Mouse (Mus musculus) CH12.LX (cell line): Measurements from ENCODE around the gene Prickle2. TPM values are rescaled to one million over a fixed set of nuclear protein-coding genes. Genes with fewer than 3 reads are reported as not detected.

ENCODE experiments used
- DNase-seq: peaks from one replicate; pipeline ENCODE4 v3.0.0-alpha.2; 2013; ENCODE audit errors: extremely low read depth
- H3K27ac ChIP-seq: 2 replicates; pipeline ENCODE4 v1.5.1; 2012; ENCODE audit warnings: low read depth, mild to moderate bottlenecking, control low read depth, moderate library complexity; ENCODE audit not compliant: insufficient read depth
- H3K27me3 ChIP-seq: replicated peaks from 2 replicates; pipeline ENCODE3; 2012; ENCODE audit warnings: inconsistent platforms
- H3K36me3 ChIP-seq, 2 experiments: replicated peaks in 1 of 2; 2 replicates each; pipeline versions ENCODE3 to v1.6.1; 2012; ENCODE audit warnings: inconsistent platforms in 1 of 2, low read length in 1 of 2, mild to moderate bottlenecking in 1 of 2, mixed read lengths in 1 of 2, moderate library complexity in 1 of 2; ENCODE audit not compliant: control insufficient read depth in 1 of 2, insufficient read depth in 1 of 2
- H3K4me1 ChIP-seq, 2 experiments: 2 replicates each; pipeline ENCODE4 v1.6.1; 2012; ENCODE audit warnings: inconsistent platforms in 1 of 2, moderate library complexity in 1 of 2; ENCODE audit not compliant: insufficient read depth in 2 of 2, control insufficient read depth in 1 of 2
- H3K4me2 ChIP-seq: 2 replicates; pipeline ENCODE4 v1.6.1; 2012; ENCODE audit warnings: low read depth, mild to moderate bottlenecking, control low read depth; ENCODE audit not compliant: poor library complexity, insufficient read depth, severe bottlenecking
- H3K4me3 ChIP-seq, 3 experiments: fragments of 150-350 bp in 1 of 3; sonication (generic) in 1 of 3; replicated peaks in 1 of 3; 2 replicates each; pipeline versions ENCODE3 to v1.5.1; 2011 to 2012; ENCODE audit warnings: low read depth in 2 of 3, low read length in 2 of 3, mild to moderate bottlenecking in 2 of 3, moderate library complexity in 2 of 3, control low read depth in 1 of 3, improper control_type of control experiment in 1 of 3, inconsistent platforms in 1 of 3, mixed read lengths in 1 of 3; ENCODE audit not compliant: poor library complexity in 1 of 3
- H3K79me2 ChIP-seq: replicated peaks from 2 replicates; pipeline ENCODE4 v1.6.1; 2012; ENCODE audit warnings: mild to moderate bottlenecking, moderate library complexity; ENCODE audit not compliant: control insufficient read depth, poor library complexity, insufficient read depth, severe bottlenecking; ENCODE audit errors: extremely low read depth
- H3K9ac ChIP-seq: 2 replicates; pipeline ENCODE4 v1.6.1; 2012; ENCODE audit warnings: low read depth, mild to moderate bottlenecking, control low read depth, moderate library complexity; ENCODE audit not compliant: insufficient read depth
- H3K9me3 ChIP-seq: replicated peaks from 2 replicates; pipeline ENCODE3; 2012; ENCODE audit warnings: low read length, inconsistent platforms, mixed read lengths
- CHD2 ChIP-seq: IDR thresholded peaks from 2 replicates; pipeline ENCODE4 v1.6.1; 2011; ENCODE audit warnings: low read length, improper control_type of control experiment
- ELF1 ChIP-seq: IDR thresholded peaks from 2 replicates; pipeline ENCODE4 v1.6.1; 2014; ENCODE audit warnings: low read depth, mild to moderate bottlenecking, inconsistent platforms, low read length, improper control_type of control experiment
- EP300 ChIP-seq: IDR thresholded peaks from 2 replicates; pipeline ENCODE4 v1.6.1; 2011; ENCODE audit warnings: low read length, improper control_type of control experiment
- GABPA ChIP-seq: IDR thresholded peaks from 2 replicates; pipeline ENCODE4 v1.6.1; 2012; ENCODE audit warnings: low read depth, low read length, improper control_type of control experiment, inconsistent platforms; ENCODE audit not compliant: insufficient replicate concordance
- IRF4 ChIP-seq: IDR thresholded peaks from 2 replicates; pipeline ENCODE4 v1.6.1; 2014; ENCODE audit warnings: low read depth, mild to moderate bottlenecking, inconsistent platforms, low read length, improper control_type of control experiment
- MAX ChIP-seq: IDR thresholded peaks from 2 replicates; pipeline ENCODE4 v1.6.1; 2011; ENCODE audit warnings: low read length, improper control_type of control experiment
- MAZ ChIP-seq: IDR thresholded peaks from 2 replicates; pipeline ENCODE4 v1.6.1; 2012; ENCODE audit warnings: low read depth, mild to moderate bottlenecking, inconsistent platforms, low read length, improper control_type of control experiment, moderate library complexity
- MEF2A ChIP-seq: IDR thresholded peaks from 2 replicates; pipeline ENCODE4 v1.6.1; 2014; ENCODE audit warnings: low read depth, mild to moderate bottlenecking, inconsistent platforms, low read length, improper control_type of control experiment, borderline replicate concordance
- NELFE ChIP-seq: IDR thresholded peaks from 2 replicates; pipeline ENCODE4 v1.6.1; 2011; ENCODE audit warnings: low read depth, low read length, improper control_type of control experiment
- TCF12 ChIP-seq: IDR thresholded peaks from 2 replicates; pipeline ENCODE4 v1.6.1; 2014; ENCODE audit warnings: low read depth, mild to moderate bottlenecking, inconsistent platforms, low read length, improper control_type of control experiment
- USF1 ChIP-seq: IDR thresholded peaks from 2 replicates; pipeline ENCODE4 v1.6.1; 2014; ENCODE audit warnings: low read depth, mild to moderate bottlenecking, inconsistent platforms, low read length, improper control_type of control experiment
- USF2 ChIP-seq: conservative IDR thresholded peaks from 2 replicates; pipeline ENCODE4 v1.6.1; 2011; ENCODE audit warnings: low read depth, low read length, improper control_type of control experiment
- ZC3H11A ChIP-seq: IDR thresholded peaks from 2 replicates; pipeline ENCODE4 v1.6.1; 2012; ENCODE audit warnings: low read depth, mild to moderate bottlenecking, inconsistent platforms, low read length, improper control_type of control experiment
- ZKSCAN1 ChIP-seq: IDR thresholded peaks from 2 replicates; pipeline ENCODE4 v1.6.1; 2012; ENCODE audit warnings: low read depth, inconsistent platforms, low read length, improper control_type of control experiment, borderline replicate concordance
- ZMIZ1 ChIP-seq: IDR thresholded peaks from 2 replicates; pipeline ENCODE4 v1.6.1; 2012; ENCODE audit warnings: low read depth, mild to moderate bottlenecking, inconsistent platforms, low read length, improper control_type of control experiment
- ZNF384 ChIP-seq: IDR thresholded peaks from 2 replicates; pipeline ENCODE4 v1.6.1; 2012; ENCODE audit warnings: low read depth, low read length, improper control_type of control experiment, inconsistent platforms
- dilution Hi-C: fragments of 300-500 bp; cut with MboI; formaldehyde crosslinking; loops from 2 replicates; pipeline ENCODE4 v1.14.3; 2020; ENCODE audit warnings: low sequenced_read_pairs; ENCODE audit not compliant: extremely low pct_unique_long_range_greater_than_20kb, extremely low pct_ligation_motif_present
- in situ Hi-C: fragments of 300-500 bp; cut with MboI; formaldehyde crosslinking; loops from 3 replicates; pipeline ENCODE4 v1.14.3; 2019; ENCODE audit warnings: low sequenced_read_pairs, low pct_ligation_motif_present, low pct_unique_long_range_greater_than_20kb, mixed read lengths
- polyA plus RNA-seq: library from polyadenylated mRNA; unstranded; fragments of >175 nt; gene quantifications from 2 replicates; pipeline ENCODE4 v1.2.1, GENCODE M21; 2012; ENCODE audit warnings: low read depth; ENCODE audit not compliant: insufficient read length
- total RNA-seq, 2 experiments: library from RNA; depleted of rRNA; stranded (reverse); fragments of 300-350 nt in 1 of 2; fragments of >200 nt in 1 of 2; gene quantifications; 2 replicates each; pipeline ENCODE4 v1.2.3; 2012 to 2014

Prickle2 gene
- total and polyA plus RNA-seq, 3 experiments: not detected

DNA sequence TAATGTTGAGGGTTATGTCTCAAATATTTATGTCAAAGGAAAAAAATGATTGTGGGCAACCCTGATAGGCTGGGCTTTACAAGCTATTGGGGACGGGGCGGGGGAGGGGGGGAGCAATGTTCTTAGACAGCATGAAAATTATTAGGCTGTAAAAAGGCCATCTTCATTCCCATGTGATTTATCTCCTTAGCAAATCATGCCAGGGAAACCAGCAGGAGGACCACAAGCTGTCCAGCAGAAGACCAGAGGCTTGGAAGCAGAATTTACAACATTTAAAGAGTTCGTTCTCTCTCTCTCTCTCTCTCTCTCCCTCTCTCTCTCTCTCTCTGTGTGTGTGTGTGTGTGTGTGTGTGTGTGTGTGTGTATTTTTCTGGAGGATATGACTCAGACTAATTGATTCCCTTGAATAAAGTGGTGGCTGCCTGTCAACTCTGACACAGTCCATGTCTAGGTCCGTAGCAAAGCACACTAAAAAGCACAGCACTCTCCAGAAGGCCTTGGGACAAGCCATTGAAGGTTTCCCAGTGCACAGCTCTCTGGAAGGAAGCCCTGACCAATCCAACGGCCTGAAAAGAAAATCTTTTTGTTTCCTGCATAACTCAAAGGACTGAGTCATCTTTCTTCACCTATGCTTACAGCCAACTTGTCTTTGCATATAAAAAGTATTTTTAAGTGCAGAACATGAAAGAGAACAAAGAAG, 163.4 kb downstream of the Prickle2 start:
- in situ Hi-C loops (no loop called here), dilution Hi-C loops (no loop called here)

DNA sequence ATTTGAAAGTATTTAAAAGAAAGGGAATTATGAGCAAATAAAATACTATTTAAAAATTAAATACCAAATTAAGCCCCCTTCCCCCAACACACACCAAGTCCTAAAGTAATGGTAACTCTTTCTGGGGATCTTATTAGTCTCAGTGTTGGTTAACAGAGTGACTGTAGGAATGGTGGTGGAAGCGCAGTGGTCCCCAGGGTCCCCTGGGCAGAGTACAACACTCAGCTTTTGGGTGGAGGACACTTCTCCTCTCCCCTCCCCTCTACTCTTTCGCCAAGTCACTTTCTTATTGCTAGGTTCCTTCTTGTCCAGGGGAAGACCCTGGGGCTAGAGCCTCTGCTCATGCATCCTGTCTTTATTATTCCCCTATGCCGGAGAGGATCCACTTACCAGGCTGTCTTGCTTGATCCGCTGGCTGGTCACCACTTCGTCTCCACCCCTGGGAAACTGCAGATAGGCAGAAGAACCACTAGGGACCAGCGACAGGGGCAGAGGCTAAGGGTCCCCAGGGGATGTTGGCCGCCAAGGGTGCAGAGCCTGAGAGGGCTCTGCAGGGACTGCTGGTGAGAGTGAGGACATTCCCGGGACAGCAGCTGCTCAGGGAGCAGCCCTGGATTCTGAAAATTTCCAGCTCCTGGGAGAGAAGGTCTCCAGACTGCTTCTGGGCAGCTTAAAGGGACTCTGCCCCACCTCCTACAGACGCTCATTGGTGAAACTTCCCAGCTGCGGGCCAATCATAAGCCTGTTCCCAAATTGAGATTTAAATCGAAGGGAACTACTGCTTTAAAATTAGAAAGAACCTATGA, 171.5 kb downstream of the Prickle2 start:
- Histone ChIP-seq H3K27me3 (no peaks in the 10 kb centered on the region), H3K4me3 (no peak overlapping the region), H3K4me1 (no peaks in the 10 kb centered on the region), H3K79me2 (no peaks in the 10 kb centered on the region), H3K36me3 (no peaks in the 10 kb centered on the region), H3K9me3 (peaks cover 67% of the 10 kb centered on the region), H3K27ac (no peak overlapping the region), H3K9ac (no peak overlapping the region), H3K4me2 (no peak overlapping the region)
- dilution Hi-C loops (no loop called here), in situ Hi-C loops (no loop called here)
- no peak for DNase-seq
- TF ChIP-seq CHD2: no peak
- TF ChIP-seq USF1: no peak
- TF ChIP-seq GABPA: no peak
- no peak for TF ChIP-seq IRF4
- TF ChIP-seq NELFE: no peak
- no peak for TF ChIP-seq MAZ
- TF ChIP-seq MAX: no peak
- TF ChIP-seq MEF2A: no peak
- TF ChIP-seq EP300: no peak
- TF ChIP-seq ZMIZ1: no peak
- TF ChIP-seq ELF1: no peak
- TF ChIP-seq ZKSCAN1: no peak
- no peak for TF ChIP-seq ZC3H11A
- TF ChIP-seq TCF12: no peak
- TF ChIP-seq ZNF384: no peak
- TF ChIP-seq USF2: no peak

More for the DNA sequence above, 163.4 kb downstream of the Prickle2 start:
- H3K4me3 ChIP-seq: no peak overlapping the region
- no peak overlapping the region for H3K27ac ChIP-seq
- no peaks in the 10 kb centered on the region for H3K4me1 ChIP-seq
- no peak overlapping the region for H3K9ac ChIP-seq
- H3K36me3 ChIP-seq: no peaks in the 10 kb centered on the region
- peaks cover 58% of the 10 kb centered on the region for H3K9me3 ChIP-seq
- no peak overlapping the region for H3K4me2 ChIP-seq
- no peak for TF ChIP-seq GABPA
- no peaks in the 10 kb centered on the region for H3K79me2 ChIP-seq
- no peaks in the 10 kb centered on the region for H3K27me3 ChIP-seq
- no peak for DNase-seq
